Mouse (Mus musculus) adrenal gland, adult 18-20 months (tissue): ENCODE data around the gene Zfp148. TPM values are rescaled to one million over a fixed set of nuclear protein-coding genes. Genes with fewer than 3 reads are reported as not detected.
A peak's percentile ranks its signal among the peaks of the same experiment; 100 is the strongest.
"Not testable (repeated sequence)": the region's sequence is repeated elsewhere in the genome, so short reads cannot be mapped to it uniquely, and the experiment has no call there.

ENCODE experiments used
- DNase-seq, 2 experiments: peaks; one replicate each; pipeline ENCODE4 v3.0.0; 2021 to 2022; ENCODE audit warnings: low spot score in 2 of 2
- total RNA-seq, 2 experiments: library from RNA; stranded (reverse); gene quantifications; 1 replicate in 1 of 2; 2 replicates in 1 of 2; pipeline ENCODE4 v1.2.3; 2021

Gene Zfp148
- total RNA-seq, 2 experiments from 2014 or later = 59.5 to 65.1 TPM

DNA sequence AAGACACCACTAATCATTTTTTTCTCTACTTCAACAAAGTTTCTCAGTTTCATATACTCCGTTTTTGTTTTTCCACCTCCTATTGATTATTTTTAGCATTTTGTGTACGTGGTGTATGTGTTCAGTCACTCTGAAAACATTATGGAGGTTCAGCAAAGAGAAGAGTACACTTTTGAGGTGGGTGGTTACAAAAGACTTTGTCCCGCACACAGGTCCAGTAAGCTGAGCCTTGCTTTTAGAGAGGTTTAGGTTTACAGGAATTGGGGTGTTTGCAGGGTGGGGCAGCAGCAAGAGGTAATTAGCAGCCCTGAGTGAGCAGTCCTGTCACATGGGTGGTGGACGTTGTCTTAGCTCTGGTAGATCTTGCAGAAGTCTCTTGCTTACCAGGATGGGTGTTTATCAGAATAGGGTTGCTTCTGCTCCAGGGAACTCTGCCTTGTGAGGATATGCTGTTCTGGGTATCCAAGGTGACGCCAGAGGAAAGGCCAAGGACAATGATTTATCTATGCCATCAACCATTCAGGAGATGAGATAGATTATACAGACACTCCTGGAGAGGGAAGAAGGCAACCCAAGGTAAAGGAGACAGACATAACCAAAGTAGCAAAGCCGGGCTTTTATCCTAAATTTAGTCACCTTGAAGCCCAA lies 74.8 kb downstream of the Zfp148 start:
- peak in 1 of 2 experiments; percentile 15 for DNase-seq

DNA sequence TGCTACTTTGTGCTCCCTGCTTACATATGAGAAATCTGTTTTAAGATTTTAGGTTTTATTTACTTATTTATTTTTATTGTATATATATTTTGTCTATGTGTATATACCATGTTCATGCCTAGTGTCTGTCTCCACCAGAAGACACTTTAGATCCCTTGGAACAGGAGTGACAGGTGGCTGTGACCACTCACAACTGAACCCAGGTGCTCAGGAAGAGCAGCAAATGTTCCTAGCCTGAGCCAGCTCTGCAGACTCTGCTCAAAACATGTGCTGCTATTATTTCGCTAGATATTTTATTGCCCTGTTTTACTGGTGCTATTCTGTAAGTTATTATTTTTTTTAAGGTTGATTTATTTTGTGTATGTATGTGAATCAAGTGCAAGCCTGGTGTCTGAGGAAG lies 78.5 kb downstream of the Zfp148 start:
- no peak for DNase-seq

DNA sequence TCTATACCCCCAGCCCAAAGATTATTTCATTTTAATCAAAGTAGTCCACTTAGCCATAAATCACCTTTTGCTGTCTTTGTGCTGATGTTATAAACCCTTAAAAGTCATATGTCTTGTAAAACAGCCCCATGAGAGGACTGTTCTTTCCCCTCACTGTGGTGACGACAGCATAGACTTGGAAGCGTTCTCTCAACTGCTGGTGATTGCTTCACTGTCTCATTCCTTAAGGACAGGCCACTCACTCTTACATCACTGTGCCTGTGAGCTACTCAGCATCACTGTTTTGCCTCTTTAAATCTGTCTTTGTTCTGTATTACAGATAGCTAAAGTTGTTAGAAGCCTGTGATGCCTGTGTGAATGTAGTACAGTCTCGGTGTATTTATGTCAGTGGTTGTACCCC lies 80.8 kb downstream of the Zfp148 start:
- DNase-seq = no peak

DNA sequence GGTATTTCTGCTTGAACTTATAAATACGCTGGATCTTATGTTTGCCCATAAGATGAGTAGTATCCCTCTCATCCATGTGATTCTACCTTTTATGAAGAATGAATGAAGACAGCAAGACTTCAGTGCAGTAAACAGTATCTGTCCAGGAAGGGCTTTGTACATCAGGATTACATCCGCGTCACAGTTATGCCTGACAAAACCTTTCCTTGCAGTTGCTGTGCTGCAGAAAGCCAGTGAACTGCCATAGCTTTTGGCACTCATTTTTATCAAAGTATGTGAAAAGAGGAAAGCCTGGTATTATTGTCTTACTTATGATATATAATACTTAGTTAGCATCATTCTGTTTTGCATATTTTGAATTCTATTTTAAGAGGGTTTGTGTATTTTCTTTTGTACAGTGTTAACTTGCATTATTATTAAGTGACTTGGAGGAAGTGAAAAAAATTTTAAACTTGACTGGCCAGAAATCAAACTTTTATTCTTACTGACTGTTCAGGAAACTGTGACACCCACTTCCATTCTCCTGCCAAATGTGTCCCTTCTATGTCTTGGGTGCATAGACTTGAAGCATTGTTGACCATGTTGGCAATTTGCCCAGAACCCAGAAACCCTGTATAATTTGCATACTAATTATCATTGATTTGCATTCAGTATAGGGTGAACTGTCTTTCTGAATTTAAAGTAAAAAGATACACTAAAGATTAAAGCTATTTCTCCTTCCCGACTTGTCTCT lies 84.0 kb downstream of the Zfp148 start:
- DNase-seq = no peak

DNA sequence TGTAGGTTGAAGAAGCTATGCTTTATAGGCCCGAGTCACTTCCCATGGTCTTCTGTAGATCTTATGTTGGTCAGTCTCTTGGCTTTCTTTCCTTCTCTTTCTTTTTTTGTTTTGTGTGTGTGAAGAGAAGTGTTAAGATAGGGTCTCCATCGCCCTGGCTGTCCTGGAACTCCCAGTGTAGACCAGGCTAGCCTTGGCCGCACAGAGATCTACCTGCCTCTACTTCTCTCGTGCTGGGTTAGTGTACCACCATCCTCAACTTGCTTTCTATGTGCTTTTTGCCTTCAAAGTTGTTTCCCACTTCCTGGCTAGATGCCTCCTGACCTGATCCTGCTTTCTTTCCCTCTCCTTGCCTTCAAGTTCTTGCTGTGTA lies 84.6 kb downstream of the Zfp148 start:
- no peak for DNase-seq

DNA sequence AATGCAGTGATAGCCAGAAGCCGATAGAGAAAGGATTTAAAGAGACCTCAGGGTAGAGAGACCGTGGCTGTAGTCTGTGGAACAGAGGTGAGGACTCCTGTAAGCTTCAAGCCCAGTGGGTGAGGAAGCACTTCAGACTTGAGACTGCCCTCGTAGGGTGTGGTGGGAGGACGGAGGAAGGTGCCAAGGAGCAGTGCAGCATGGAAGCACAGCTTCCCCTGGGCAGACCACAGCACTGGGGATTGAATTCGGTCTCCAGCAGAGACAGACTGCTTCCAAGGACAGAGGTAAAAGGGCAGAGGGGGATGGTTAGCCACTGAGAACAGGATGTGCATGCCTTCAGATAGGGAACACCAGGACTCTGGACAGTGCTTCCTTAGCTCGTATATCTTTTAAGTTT lies 86.8 kb downstream of the Zfp148 start:
- DNase-seq = no peak

DNA sequence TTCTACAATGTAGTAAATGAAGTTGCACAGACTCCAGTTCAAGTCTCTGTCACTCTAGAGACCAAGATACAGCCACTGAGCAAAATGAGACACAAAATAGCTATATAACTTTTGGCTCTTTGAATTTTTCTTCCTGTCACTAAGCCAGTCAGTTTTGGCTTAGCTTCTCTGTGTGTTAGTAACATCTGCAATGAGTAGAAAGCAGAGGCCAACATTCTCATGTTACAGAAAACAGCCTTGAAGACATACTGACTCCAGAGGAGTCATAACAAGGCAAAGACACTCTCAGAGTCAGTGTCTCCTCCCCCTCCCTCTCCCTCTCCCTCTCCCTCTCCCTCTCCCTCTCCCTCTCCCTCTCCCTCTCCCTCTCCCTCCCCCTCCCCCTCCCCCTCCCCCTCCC lies 89.3 kb downstream of the Zfp148 start:
- DNase-seq = no peak

DNA sequence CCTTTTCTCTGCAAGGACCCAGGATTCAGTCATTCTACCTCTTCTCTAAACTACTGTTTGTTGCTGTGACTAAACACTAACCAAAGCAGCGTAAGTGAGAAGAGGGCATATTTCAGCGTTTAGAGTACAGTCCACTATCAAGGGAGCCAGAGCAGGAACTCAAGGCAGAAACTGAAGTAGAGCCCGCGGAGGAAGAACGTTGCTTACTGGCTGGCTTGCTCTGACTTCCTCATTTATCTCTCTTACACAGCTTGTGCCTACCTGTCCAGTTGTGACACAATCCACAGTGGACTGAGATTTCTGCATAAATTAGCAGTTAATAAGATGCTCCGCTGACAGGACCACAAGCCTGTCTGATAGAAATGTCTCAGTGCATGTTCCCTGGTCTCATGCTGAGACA lies 93.7 kb downstream of the Zfp148 start:
- no peak for DNase-seq

DNA sequence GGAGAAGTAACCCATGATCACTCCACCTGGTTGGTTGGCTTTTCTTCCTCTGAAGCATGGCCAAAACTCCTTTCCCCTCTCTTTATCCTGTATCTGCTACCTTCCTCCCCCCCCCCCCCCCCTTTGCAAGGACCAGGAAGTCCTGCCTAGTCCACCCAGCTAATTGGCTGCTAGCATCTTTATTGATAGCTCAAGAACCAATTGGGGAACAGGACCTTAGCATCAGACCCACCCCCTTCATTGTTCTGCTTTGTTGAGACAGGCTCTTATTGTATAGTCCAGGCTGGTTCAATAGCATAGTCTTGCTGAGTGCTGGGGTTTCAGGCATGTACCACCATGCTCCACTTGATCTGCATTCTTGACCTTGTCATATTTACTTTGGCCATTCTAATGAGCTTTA lies 99.3 kb downstream of the Zfp148 start:
- no peak for DNase-seq

DNA sequence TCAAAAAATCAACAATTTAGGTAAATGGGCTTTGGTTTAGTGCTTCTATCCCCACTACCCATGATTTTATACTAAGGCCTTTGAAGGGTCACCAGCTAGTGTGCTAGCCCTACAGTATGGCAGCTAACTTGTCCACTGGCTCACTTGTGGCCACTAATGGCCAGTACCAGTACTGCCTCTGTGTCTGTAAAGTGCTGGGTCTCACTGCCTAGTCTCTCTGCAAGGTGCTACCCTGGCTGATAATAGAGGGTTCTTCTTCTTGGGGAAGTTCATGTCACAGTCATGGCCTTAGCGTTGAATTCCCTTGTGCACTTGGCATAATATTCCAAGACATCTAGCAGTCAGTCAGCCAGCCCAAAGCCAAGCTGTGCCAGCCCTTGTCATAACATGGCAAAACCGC lies 100.5 kb downstream of the Zfp148 start:
- DNase-seq = peak; percentile 22 to 28

DNA sequence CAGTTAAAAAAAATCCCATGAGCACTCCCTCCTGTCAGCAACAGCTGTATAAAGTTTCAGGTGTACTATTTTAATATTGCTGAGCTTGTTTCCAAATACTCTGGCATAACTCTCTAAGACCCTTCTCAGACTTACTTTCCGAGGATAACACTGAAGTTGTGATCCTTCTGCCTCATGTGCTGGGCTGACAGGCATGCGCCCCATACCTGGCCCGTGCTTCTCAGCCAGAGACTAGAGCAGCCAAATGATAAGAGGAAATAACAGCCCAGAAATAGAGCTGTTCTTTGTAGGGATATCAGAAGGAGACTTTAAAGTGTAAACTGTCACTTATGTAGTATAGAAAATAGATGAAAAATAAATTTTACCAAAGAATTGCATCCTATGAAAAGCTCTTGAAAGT lies 101.7 kb downstream of the Zfp148 start:
- DNase-seq = no peak

DNA sequence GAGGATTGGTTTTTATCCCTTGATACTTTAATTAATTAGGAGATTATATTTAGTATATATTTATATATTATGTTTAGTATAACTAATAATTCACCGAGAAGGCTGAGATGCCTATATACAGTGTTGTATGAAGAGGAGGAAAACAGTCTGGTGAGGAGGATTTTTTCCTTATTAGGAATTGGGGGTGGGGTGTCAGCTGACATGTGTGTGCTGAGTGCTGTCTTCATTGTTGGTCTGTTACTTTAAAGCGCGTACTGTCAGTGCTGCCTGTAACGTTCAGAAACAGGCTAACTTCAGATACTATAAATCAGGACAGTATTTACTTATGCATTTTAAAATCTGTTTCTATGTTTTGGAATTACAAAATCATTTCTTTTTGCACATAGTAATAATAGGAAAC lies 107.1 kb downstream of the Zfp148 start:
- DNase-seq = no peak

DNA sequence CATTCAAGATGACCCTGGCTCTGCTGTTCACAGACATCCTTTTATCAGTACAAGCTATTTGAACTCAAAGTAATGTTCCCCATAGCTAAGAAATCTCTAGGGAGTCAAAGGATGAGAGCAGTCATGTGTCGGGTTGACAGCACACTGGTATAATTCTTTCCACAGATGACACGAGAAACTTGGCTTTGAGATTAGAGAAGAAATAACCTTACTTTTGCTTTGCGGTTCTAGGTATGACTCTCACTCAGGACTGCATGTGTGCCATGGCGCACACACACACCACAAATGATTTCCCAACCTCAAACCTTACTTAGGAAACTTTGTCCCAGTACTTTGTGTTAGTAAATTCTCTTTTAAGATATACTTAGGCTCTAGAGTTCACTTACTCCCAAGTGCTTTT lies 113.7 kb downstream of the Zfp148 start:
- DNase-seq = no peak

DNA sequence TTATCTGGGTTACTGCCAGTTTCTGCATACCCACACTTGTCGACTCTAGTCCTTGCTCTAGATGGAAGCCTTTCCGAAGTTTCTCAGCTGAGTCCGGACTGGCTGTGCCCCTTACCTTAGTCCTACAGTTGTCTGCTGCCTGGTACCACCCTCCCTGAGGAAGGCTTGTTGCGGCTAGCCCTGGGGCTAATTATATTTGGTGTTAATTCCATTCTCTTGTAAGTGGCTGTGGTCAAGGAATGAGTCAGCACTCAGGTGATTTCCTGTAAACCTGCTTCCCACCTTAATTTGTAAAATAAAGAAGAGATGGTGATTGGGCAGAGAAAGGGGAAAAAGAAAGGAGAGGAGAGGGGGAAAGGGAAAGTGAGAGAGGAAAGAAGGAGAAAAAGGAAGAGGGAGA lies 127.4 kb downstream of the Zfp148 start:
- DNase-seq = no peak

DNA sequence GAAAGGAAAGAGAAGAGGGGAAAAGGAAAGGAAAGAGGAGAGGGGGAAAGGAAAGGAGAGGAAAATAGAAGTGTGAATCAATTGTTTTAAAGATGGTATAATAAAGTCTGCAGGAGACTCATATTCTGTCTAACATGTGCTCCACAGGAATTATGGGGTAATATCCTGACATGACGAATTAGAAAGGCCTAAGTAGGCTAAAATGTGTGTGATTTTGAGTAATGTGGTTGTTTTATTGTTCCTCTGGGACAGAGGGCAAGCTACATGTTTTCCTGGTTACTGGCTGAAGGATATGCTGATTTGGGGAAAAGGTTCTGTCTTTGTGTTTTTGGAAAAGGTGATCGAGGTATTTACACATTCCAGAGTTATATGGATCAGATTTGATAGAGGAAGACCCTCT lies 128.6 kb downstream of the Zfp148 start:
- DNase-seq = not testable (repeated sequence)

DNA sequence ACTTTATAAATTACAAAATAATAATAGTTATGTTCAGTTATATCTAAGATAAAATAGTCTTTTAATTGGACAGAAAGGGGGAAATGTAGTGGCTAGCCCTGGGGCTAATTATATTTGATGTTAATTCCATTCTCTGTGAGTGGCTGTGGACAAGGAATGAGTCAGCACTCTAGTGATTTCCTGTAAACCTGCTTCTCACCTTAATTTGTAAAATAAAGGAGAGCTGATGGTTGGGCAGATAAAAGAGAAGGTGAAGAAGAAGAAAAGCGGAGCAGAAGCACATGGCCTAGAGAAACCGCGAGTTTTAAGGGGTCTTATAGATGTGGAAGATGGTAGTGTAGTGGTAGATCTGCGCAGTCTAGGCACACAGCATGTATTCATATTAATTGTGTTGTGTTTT lies 130.2 kb downstream of the Zfp148 start:
- DNase-seq = not testable (repeated sequence)

DNA sequence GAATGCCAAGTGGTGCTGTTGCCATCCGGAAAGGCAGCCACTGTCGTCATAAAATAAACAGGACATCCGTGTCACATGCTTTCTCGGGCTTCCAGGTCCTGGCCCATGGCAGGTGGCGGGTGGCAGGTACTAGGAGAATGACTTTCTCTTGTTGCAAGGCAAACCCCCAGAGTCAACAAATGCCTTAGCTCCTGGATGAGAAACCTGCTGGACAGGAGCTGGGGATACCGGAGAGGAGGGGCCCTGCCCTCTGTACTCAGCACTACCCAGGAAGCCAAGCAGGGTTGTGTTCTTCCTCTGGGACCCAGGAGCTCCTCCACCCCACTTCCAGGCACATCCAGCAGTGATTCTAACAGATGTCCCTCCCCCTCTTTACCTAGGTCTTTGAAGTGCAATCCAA lies 131.9 kb downstream of the Zfp148 start:
- DNase-seq = no peak

DNA sequence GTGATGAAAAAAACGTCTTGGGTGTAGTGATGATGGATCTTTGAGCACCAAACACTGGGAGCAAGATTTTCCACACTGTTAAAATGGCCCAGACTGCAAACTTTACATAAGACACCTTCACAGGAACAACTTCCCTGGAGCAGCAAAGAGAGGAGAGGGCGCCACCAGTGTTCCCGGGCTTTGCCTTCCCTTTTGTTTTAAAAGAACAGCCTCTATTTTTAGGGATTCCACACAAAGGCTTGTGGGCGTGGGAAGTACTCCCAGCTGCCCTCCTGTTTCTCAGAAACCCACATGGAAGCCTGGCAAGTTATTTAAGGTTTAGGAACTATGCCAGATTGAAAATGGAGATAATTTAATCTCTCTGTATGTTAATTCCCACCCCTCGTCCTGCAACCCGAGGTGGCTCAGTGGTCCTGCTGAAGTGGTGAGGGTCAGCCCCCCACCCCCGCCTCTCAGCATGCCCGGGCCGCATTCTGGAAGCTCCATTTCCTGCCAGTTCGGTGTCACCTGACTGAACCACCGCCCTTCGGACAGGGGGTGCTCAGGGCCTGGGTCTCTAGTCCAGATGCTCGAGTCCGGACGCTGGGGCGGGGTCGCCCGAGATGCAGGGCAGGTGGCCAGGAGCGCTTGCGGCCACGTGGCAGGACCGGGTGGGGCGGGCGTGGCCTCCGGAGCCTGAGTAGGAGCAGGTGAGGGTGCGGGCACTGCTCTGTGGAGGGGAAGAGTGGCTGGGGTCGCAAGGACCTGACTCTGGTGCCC lies 136.3 kb downstream of the Zfp148 start, which contains the start of gene Slc12a8:
Gene Slc12a8 (plus strand): TSS at position 522 of the 759 bp plus-strand sequence.
- DNase-seq = peak in 1 of 2 experiments; percentile 32

DNA sequence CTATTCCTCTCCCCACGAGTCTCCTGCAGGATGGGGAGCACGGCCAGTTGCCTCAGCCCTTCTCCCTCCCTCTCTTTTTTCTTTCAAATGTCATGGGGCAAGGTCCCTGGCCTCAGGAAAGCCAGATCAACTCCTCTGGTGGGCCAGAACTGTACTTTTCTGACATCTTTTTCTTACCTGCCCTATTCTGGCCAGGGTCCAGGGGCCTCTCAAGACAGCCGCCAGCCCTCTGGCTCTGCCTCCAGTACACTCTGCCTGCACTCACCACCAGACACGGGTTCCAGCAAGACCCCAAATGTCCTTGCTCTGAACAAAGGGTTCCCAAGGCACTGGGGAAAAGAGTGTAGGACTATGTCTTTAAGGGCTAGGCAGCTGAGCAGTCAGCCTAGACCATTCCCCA lies 137.0 kb downstream of the Zfp148 start:
- DNase-seq = no peak

DNA sequence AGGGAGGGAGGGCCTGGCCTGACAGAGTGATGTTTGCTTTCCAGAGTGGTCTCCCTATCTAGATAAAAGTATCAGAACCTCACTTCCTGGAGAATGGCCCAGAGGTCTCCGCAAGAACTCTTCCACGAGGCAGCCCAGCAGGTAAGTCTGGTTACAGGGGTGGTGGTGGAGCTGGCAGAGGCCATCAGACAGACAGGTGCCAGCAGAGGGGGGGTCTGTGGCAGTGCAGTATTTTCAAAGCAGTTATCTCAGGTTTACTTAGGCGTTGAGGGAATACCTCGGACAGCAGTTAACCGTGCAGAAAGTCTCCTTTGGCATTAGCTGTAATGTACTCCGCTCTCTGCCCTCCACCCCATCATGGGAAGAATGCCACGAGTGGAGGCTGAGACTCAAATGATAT lies 137.6 kb downstream of the Zfp148 start:
- DNase-seq = no peak

DNA sequence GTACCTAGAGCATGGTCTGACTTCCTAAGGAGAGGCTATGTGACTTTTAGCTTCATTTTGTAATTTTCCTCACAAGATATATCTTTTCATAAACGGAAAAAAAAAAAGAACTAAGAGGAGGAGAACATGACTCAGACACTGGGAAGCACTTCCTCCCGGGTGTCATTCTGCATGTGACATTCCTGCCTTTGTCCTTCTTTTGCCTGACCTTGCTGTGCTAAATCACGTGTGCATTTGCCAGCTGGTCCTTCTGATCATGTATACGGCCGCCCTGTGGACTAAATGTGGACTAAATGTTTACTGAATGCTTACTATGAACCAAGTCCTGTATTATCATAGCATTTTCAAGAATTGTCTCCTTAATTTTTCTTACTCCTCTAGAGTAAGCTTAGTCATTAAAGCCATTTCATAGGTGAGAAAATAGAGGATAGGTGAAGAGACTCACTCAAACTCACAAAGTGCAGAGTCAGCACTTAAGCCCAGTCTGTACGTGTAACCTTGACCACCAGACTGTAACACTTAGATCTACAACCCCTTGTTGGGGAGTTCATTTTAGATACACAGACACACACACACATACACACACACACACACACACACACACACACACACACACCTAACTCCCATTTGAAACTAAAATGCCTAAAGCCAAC lies 139.4 kb downstream of the Zfp148 start:
- no peak for DNase-seq

DNA sequence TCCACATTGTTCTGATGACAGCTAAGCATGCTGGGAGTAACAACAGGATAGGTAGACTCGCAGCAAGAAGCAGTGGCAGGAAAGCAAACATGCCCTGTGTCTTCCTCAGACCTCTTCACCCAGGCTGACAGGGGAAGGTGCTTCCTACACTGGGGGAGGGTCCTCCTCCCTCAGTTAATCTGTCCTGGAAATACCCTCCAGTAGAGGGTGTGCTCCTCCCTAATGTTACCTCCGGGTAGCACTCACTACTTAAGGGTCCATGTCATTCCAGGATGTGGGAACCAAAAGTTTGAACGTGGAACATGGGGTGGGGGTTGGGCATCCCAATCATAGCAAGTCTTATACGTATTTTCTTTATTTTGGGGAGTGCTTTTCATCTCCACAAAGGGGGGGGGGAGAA lies 141.9 kb downstream of the Zfp148 start:
- DNase-seq = no peak
